21 mouse cellular contexts compared by ENCODE assay signal in the genomic region with DNA sequence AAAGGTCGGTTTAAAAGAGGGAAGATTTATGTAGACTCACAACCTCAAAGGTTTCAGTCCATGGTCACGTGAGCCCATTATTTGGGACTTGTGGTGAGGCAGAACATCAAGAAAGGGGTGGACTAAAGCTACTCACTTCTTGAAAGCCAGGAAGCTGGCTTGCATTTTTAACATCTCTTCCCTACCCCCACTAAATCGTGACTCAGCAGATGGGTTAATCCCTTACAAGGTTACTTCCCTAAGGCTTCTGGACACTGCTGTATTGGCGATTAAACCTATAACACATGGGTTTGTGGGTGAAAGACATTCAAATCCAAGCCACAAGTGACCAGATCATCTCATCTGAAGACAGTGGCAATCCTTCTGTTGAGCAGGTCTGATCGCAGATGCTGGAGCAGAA. TPM values are rescaled to one million over a fixed set of nuclear protein-coding genes. Genes with fewer than 3 reads are reported as not detected.
DNase-seq lines count a peak whose midpoint lies in the region; ATAC-seq lines count a peak whose summit lies in the region.
"Had no signal": no experiment of that assay in that cellular context is flagged by ENCODE, and none has a peak within 500 bp of the region (broad histone marks: within the 10 kb centered on the region; RNA-seq: fewer than 3 reads in every experiment).

No protein-coding gene starts in this region.

- H3K4me3 ChIP-seq in hindbrain, embryonic 13.5 days = no peak overlapping the region
- H3K4me3 ChIP-seq: embryonic facial prominence, embryonic 13.5 days; heart, embryonic 10.5 days; hindbrain, embryonic 12.5 days; intestine, embryonic 15.5 days; lung, embryonic 15.5 days; midbrain, embryonic 15.5 days had no signal

- H3K36me3 ChIP-seq in hindbrain, embryonic 13.5 days = no peaks in the 10 kb centered on the region
- H3K36me3 ChIP-seq: embryonic facial prominence, embryonic 13.5 days; G1E; heart, embryonic 10.5 days; hindbrain, embryonic 12.5 days; intestine, embryonic 15.5 days; lung, embryonic 15.5 days; midbrain, embryonic 15.5 days had no signal

- H3K9me3 ChIP-seq in hindbrain, embryonic 13.5 days = no peaks in the 10 kb centered on the region
- H3K9me3 ChIP-seq: embryonic facial prominence, embryonic 13.5 days; G1E; heart, embryonic 10.5 days; hindbrain, embryonic 12.5 days; intestine, embryonic 15.5 days; lung, embryonic 15.5 days; midbrain, embryonic 15.5 days had no signal

- H3K9ac ChIP-seq in hindbrain, embryonic 13.5 days = no peak overlapping the region
- H3K9ac ChIP-seq: embryonic facial prominence, embryonic 13.5 days; hindbrain, embryonic 12.5 days; intestine, embryonic 15.5 days; liver, embryonic 14.5 days; lung, embryonic 15.5 days; midbrain, embryonic 15.5 days had no signal

- peak; percentile 50 for DNase-seq in retina, adult 2 months (ENCODE audit: low read depth, low spot score)
- DNase-seq in retina, postnatal 1 day = no peak
- peak; percentile 27 for DNase-seq in R1 (ENCODE audit: low read depth, low spot score)
- DNase-seq in frontal cortex, adult 2 months (ENCODE audit: extremely low spot score in 1 of 2, low spot score in 1 of 2) = no peak
- no peak for DNase-seq in embryo, embryonic 11 days
- no peak for DNase-seq in frontal cortex, postnatal 36 days (ENCODE audit: low spot score in 2 of 2)
- DNase-seq: cerebellum, adult 9-10 months; gastrocnemius, postnatal 25 days; heart, postnatal 10 days; right cerebral cortex, adult 18-20 months had no signal

- H3K27me3 ChIP-seq in hindbrain, embryonic 13.5 days = 0 out of 2 replicates have a peak, but pooled peaks cover 6% of the 10 kb centered on the region
- H3K27me3 ChIP-seq: embryonic facial prominence, embryonic 13.5 days; hindbrain, embryonic 12.5 days; intestine, embryonic 15.5 days; lung, embryonic 15.5 days; midbrain, embryonic 15.5 days had no signal

- H3K4me2 ChIP-seq in hindbrain, embryonic 13.5 days = no peak overlapping the region
- H3K4me2 ChIP-seq: embryonic facial prominence, embryonic 13.5 days; hindbrain, embryonic 12.5 days; intestine, embryonic 15.5 days; lung, embryonic 15.5 days; midbrain, embryonic 15.5 days had no signal

- peak; percentile 71 for ATAC-seq in megakaryocyte, adult 5-6 weeks (ENCODE audit: poor library complexity, severe bottlenecking)
- ATAC-seq in hindbrain, embryonic 13.5 days (ENCODE audit: low FRiP score) = no peak
- ATAC-seq: forebrain, embryonic 14.5 days; intestine, embryonic 15.5 days; midbrain, embryonic 15.5 days had no signal

- H3K4me1 ChIP-seq in hindbrain, embryonic 13.5 days (replicated peaks) = peaks cover 9% of the 10 kb centered on the region; the same call in 1 of the 2 replicates
- H3K4me1 ChIP-seq: heart, embryonic 10.5 days; intestine, embryonic 15.5 days; lung, embryonic 15.5 days had no signal

- no peak overlapping the region for H3K27ac ChIP-seq in hindbrain, embryonic 13.5 days
- H3K27ac ChIP-seq: embryonic facial prominence, embryonic 13.5 days; heart, embryonic 10.5 days; hindbrain, embryonic 12.5 days; intestine, embryonic 15.5 days; liver, embryonic 14.5 days; lung, embryonic 15.5 days; midbrain, embryonic 15.5 days had no signal

- 82% methylated on average over 5 of the region's 5 CpGs for WGBS in hindbrain, embryonic 13.5 days

RNA-seq across cellular contexts. Expression of a gene that starts 59.9 kb away (rescaled TPM):
- 17.5 and 18.2 TPM in 2 replicates for total RNA-seq in megakaryocyte, adult 5-6 weeks (2015)
- 32.5 and 34.3 TPM in 2 replicates for total RNA-seq in megakaryocyte, adult 5-6 weeks (2017)
- polyA plus RNA-seq in frontal cortex, adult 2 months (2012; rRNA removed) = 31.8 and 35.5 TPM in 2 replicates
- polyA plus RNA-seq in hindbrain, embryonic 13.5 days (2015; fragmentation: Nextera tagmentation; extraction: Ambion mirVana) = 42.0 and 43.1 TPM in 2 replicates

Comparison
In these comparisons a context has a peak if more than half of its experiments do, and no peak if none do; other contexts are left out.
1. DNase-seq: peak in retina, adult 2 months (single experiment) and R1 (single experiment); none in retina, postnatal 1 day (single experiment), frontal cortex, adult 2 months (0 of 2), embryo, embryonic 11 days (single experiment) and frontal cortex, postnatal 36 days (0 of 2).